Mouse (Mus musculus) heart, postnatal 0 days (tissue): ENCODE measurements at regions not wholly inside any gene's neighbourhood (a gene's known extent, or its start where the extent isn't known, plus 50 kb on each side); places are given as distances from the start of the nearest gene placed in this dataset.
A peak's percentile ranks its signal among the peaks of the same experiment; 100 is the strongest.

Experiments
- ATAC-seq: fragments of 200-750 bp; cut with Nextera tagmentation; 2 replicates; pipeline ENCODE4 v1.8.0; 2017; ENCODE audit warnings: low read depth, moderate number of reproducible peaks, moderate library complexity; ENCODE audit not compliant: insufficient read depth
- DNase-seq: peaks from one replicate; pipeline ENCODE4 v3.0.0-alpha.2; 2016; ENCODE audit warnings: low spot score
- H3K27ac ChIP-seq: fragments of 300-500 bp; sonication (generic); 2 replicates; pipeline ENCODE4 v1.5.1; 2014; ENCODE audit warnings: low read depth, mild to moderate bottlenecking
- H3K27me3 ChIP-seq: fragments of 300-500 bp; sonication (generic); 2 replicates; pipeline ENCODE4 v1.6.1; 2014; ENCODE audit warnings: low read length, mixed read lengths; ENCODE audit not compliant: control insufficient read depth, insufficient read depth
- H3K36me3 ChIP-seq: fragments of 300-500 bp; sonication (generic); replicated peaks from 2 replicates; pipeline ENCODE4 v1.6.1; 2014; ENCODE audit warnings: low read length, mixed read lengths; ENCODE audit not compliant: control insufficient read depth, insufficient read depth
- H3K4me1 ChIP-seq: fragments of 300-500 bp; sonication (generic); 2 replicates; pipeline ENCODE4 v1.6.1; 2014; ENCODE audit warnings: antibody characterized with exemption; ENCODE audit not compliant: control insufficient read depth, insufficient read depth
- H3K4me2 ChIP-seq: fragments of 300-500 bp; sonication (generic); 2 replicates; pipeline ENCODE4 v1.6.1; 2014; ENCODE audit warnings: low read depth, mild to moderate bottlenecking, low read length, moderate library complexity
- H3K4me3 ChIP-seq: fragments of 300-500 bp; sonication (generic); 2 replicates; pipeline ENCODE4 v1.5.1; 2014; ENCODE audit warnings: low read depth, low read length
- H3K9ac ChIP-seq: fragments of 300-500 bp; sonication (generic); replicated peaks from 2 replicates; pipeline ENCODE4 v1.6.1; 2014; ENCODE audit warnings: low read depth, low read length, mixed read lengths
- H3K9me3 ChIP-seq: fragments of 300-500 bp; sonication (generic); replicated peaks from 2 replicates; pipeline ENCODE4 v1.6.1; 2016; ENCODE audit warnings: low read length; ENCODE audit not compliant: control insufficient read depth
- CTCF ChIP-seq: IDR thresholded peaks from 2 replicates; pipeline ENCODE4 v1.5.1; 2016; ENCODE audit warnings: antibody characterized with exemption, control low read depth, low read depth
- EP300 ChIP-seq: IDR thresholded peaks from 2 replicates; pipeline ENCODE4 v1.6.1; 2016; ENCODE audit warnings: antibody characterized with exemption, low read depth
- WGBS: fragments of 180-500 bp; shearing (Covaris S2); extraction: QIAGEN DNeasy Blood & Tissue Kit; methylation state at CpG from one replicate; pipeline ENCODE4 v1.1.7; 2014; 5-methylcytosine and 5-hydroxymethylcytosine counted together

DNA sequence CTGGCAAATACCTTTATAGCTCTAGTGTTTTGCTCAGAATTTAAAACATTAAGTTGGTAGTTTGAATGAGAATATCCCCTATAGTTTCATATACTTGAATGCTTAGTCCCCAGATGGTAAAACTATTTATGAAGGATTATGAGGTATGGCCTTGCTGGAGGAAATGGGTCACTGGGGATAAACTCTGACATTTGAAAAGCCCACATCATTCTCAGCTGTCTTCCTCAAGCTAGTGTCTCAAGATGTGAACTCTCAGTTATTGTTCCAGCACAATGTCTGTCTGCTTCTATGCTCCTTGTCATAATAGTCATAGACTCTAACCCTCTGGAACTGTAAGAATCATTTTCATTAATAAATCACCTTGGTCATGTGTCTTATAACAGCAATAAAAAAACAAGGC, 2004.1 kb upstream of the Gm8797 start:
- Histone ChIP-seq H3K4me2 (no peak overlapping the region), H3K36me3 (no peaks in the 10 kb centered on the region), H3K4me1 (no peaks in the 10 kb centered on the region), H3K27ac (no peak overlapping the region), H3K27me3 (no peaks in the 10 kb centered on the region), H3K4me3 (no peak overlapping the region), H3K9me3 (no peaks in the 10 kb centered on the region), H3K9ac (no peak overlapping the region)
- ATAC-seq: no peak
- TF ChIP-seq CTCF: no peak
- no peak for TF ChIP-seq EP300
- DNase-seq: no peak

DNA sequence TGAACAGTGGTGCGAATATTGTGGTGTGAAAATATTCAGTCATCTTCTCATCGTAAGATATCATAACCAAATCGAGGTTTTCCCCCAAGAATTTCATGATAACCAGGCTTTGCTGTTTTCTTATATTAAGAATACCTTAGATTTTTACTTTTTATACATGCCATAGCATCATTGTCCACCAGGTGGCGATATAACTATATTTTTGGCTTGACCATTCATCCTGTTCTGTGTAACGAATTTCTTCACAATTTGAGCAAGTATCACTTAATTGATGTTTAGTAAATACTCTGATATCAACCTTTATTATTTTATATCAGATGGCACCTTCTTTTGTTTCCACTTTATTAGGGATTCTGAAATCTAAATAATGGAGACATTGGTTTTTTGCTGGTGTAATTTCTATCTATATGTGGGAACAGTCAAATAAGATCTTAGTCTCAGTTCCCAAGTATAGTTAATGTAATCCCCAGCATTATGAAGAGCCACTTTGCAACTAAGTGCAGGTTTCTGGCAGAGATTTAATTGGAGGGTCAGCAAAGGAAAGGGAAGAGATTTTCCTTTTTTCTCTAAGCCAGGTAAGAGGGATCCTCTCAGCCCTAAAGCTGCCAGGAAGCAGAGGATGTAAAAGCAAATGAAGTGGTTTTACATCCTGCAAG, 1998.9 kb upstream of the Gm8797 start:
- no peak for ATAC-seq
- H3K27me3 ChIP-seq: no peaks in the 10 kb centered on the region
- WGBS: 8% methylated on average over 5 of the region's 5 CpGs

GRCm38 (mm10) chr3:3761346-3761745, 1989.3 kb upstream of the Gm8797 start:
- no peaks in the 10 kb centered on the region for H3K9me3 ChIP-seq
- no peak for TF ChIP-seq EP300
- TF ChIP-seq CTCF: no peak
- no peak for ATAC-seq
- WGBS: 40% methylated on average over 1 of the region's 1 CpGs
- H3K36me3 ChIP-seq: no peaks in the 10 kb centered on the region
- no peak overlapping the region for H3K4me3 ChIP-seq
- H3K27ac ChIP-seq: no peak overlapping the region
- no peak for DNase-seq
- H3K27me3 ChIP-seq: no peaks in the 10 kb centered on the region
- no peaks in the 10 kb centered on the region for H3K4me1 ChIP-seq
- H3K9ac ChIP-seq: no peak overlapping the region
- no peak overlapping the region for H3K4me2 ChIP-seq

More for the DNA sequence above, 1998.9 kb upstream of the Gm8797 start:
- Histone ChIP-seq H3K4me1 (no peaks in the 10 kb centered on the region), H3K9me3 (no peaks in the 10 kb centered on the region), H3K4me3 (no peak overlapping the region), H3K4me2 (no peak overlapping the region), H3K36me3 (no peaks in the 10 kb centered on the region), H3K27ac (no peak overlapping the region), H3K9ac (no peak overlapping the region)
- TF ChIP-seq CTCF (peak; percentile 52), EP300 (no peak)
- peak; percentile 13 for DNase-seq

GRCm38 (mm10) chr3:3784200-3784599, 1966.4 kb upstream of the Gm8797 start:
- DNase-seq: no peak
- WGBS: 61% methylated on average over 3 of the region's 3 CpGs
- no peak overlapping the region for H3K27ac ChIP-seq
- no peak overlapping the region for H3K4me2 ChIP-seq
- no peak for ATAC-seq
- no peaks in the 10 kb centered on the region for H3K4me1 ChIP-seq
- no peaks in the 10 kb centered on the region for H3K27me3 ChIP-seq
- no peak overlapping the region for H3K9ac ChIP-seq
- TF ChIP-seq EP300 (no peak), CTCF (no peak)
- no peaks in the 10 kb centered on the region for H3K9me3 ChIP-seq
- H3K36me3 ChIP-seq: no peaks in the 10 kb centered on the region
- H3K4me3 ChIP-seq: no peak overlapping the region

DNA sequence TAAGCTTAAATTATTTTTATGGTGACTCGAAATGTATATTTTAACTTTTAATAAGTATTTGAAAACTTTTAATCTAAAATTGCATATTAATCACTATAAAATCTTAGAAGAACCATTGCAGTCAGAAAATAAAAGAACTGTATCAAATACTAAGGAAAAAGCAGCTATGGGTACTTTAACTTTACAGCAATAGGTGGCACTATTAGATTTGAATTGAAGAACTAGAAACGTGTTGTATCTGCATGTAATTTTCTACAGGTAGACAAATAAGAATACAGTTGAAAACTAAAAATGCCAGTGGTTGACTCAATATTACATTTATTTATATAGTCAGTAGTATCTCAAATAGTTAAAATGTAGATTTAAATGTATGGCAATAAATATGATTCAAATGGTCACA, 1964.6 kb upstream of the Gm8797 start:
- no peaks in the 10 kb centered on the region for H3K9me3 ChIP-seq
- H3K4me3 ChIP-seq: no peak overlapping the region
- H3K9ac ChIP-seq: no peak overlapping the region
- H3K4me2 ChIP-seq: no peak overlapping the region
- H3K27ac ChIP-seq: no peak overlapping the region
- no peaks in the 10 kb centered on the region for H3K27me3 ChIP-seq
- H3K4me1 ChIP-seq: no peaks in the 10 kb centered on the region
- TF ChIP-seq CTCF (no peak), EP300 (no peak)
- ATAC-seq: no peak
- no peak for DNase-seq
- 44% methylated on average over 2 of the region's 2 CpGs for WGBS
- no peaks in the 10 kb centered on the region for H3K36me3 ChIP-seq

DNA sequence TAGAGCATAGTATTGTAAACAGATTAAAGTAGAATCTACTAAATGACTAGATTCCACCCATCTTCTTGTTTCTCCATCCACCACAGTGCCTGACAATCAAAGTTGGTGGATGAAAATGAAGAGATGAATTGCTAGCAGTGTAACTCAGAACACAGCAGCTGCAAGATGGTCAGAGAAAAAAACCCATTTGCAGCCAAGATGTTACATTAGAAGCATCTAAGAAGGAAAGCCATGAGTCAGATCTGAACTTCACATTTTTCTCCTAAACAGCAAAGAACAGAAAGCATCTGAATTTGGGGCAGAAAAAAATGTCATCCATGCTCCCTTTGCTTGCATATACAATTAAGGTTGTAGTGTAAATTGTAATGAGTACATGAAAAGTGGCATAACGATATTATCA, 1942.8 kb upstream of the Gm8797 start:
- Histone ChIP-seq H3K9me3 (no peaks in the 10 kb centered on the region), H3K27ac (no peak overlapping the region), H3K9ac (no peak overlapping the region), H3K4me1 (no peaks in the 10 kb centered on the region), H3K4me2 (no peak overlapping the region), H3K4me3 (no peak overlapping the region), H3K36me3 (no peaks in the 10 kb centered on the region), H3K27me3 (no peaks in the 10 kb centered on the region)
- ATAC-seq: no peak
- no peak for TF ChIP-seq CTCF
- no peak for TF ChIP-seq EP300
- 68% methylated on average over 1 of the region's 1 CpGs for WGBS
- DNase-seq: no peak
